Mouse (Mus musculus) lung, adult 10 weeks (tissue): ENCODE measurements around the gene Atp10b. TPM values are rescaled to one million over a fixed set of nuclear protein-coding genes. Genes with fewer than 3 reads are reported as not detected.

Experiments used
- polyA plus RNA-seq: library from polyadenylated mRNA; stranded (reverse); fragments of 350-450 nt; fragmentation: Illumina TruSeq; extraction: RNeasy Lipid Tissue Mini Kit (QIAGEN cat#74804); gene quantifications from one replicate; pipeline ENCODE4 v1.2.3, GENCODE M21; 2014; ENCODE audit warnings: low read depth, low replicate concordance; ENCODE audit not compliant: insufficient read depth

Gene Atp10b
- 0.06 TPM for polyA plus RNA-seq

DNA sequence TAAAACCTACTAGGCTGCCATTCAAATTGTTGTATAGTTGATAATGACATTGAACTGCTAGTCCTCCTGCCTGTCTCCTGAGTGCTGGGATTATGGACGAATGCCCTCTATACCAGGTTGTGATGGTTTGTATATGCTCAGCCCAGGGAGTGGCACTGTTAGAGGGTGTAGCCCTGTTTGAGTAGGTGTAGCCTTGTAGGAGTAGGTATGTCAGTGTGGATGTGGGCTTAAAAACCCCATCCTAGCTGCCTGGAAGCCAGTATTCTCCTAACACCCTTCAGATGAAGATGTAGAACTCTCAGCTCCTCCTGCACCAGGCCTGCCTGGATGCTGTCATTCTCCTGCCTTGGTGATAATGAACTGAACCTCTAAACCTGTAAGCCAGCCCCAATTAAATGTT lies at the start of gene Atp10b:
Atp10b (plus strand) TSS at position 301 of the 400 bp plus-strand sequence.

Other genes starting within 250 kb of the Atp10b start
- not detected for gene Gm9972, start 114.1 kb upstream of the Atp10b start, polyA plus RNA-seq